Mouse (Mus musculus) liver, adult 2 months (tissue): ENCODE data around the gene Tmem72.

Source experiments
- CTCF ChIP-seq: fragments of 200-500 bp; IDR thresholded peaks from 2 replicates; pipeline ENCODE4 v1.5.1; 2011; ENCODE audit warnings: low read depth, low read length, control low read depth
- POLR2A ChIP-seq: fragments of 200-500 bp; IDR thresholded peaks from 2 replicates; pipeline ENCODE4 v1.6.1; 2011; ENCODE audit warnings: low read length, control low read depth; ENCODE audit not compliant: insufficient read depth; ENCODE audit errors: extremely low read depth

- TF ChIP-seq CTCF, result no peak
- TF ChIP-seq POLR2A, result no peak
Measured at GRCm38 (mm10) chr6:116664830-116665229, 51.9 kb downstream of the Tmem72 start.
